Mouse (Mus musculus): ENCODE measurements around the gene Timp3. TPM values are rescaled to one million over a fixed set of nuclear protein-coding genes. Genes with fewer than 3 reads are reported as not detected.
"Not testable (repeated sequence)": the region's sequence is repeated elsewhere in the genome, so short reads cannot be mapped to it uniquely, and the experiment has no call there.

The Timp3 gene
- polyA plus RNA-seq, 1 experiment from 2014 or later: 32.3 TPM

- H3K9ac ChIP-seq: no peak overlapping the region
- H3K36me3 ChIP-seq: no peaks in the 10 kb centered on the region
- no peaks in the 10 kb centered on the region for H3K9me3 ChIP-seq
- H3K4me3 ChIP-seq: no peak overlapping the region
- WGBS: 88% methylated on average over 8 of the region's 8 CpGs
- no peaks in the 10 kb centered on the region for H3K27me3 ChIP-seq
- no peak overlapping the region for H3K27ac ChIP-seq
- no peak overlapping the region for H3K4me2 ChIP-seq
- peaks cover 9% of the 10 kb centered on the region for H3K4me1 ChIP-seq (replicated peaks)
- ATAC-seq (ENCODE audit: low FRiP score): no peak
Observed at GRCm38 (mm10) chr10:86363669-86364309, 63.6 kb downstream of the Timp3 start.

GRCm38 (mm10) chr10:86365632-86366092 is 65.5 kb downstream of the Timp3 start:
- peaks cover 9% of the 10 kb centered on the region for H3K4me1 ChIP-seq (replicated peaks)
- no peak overlapping the region for H3K4me3 ChIP-seq
- no peaks in the 10 kb centered on the region for H3K9me3 ChIP-seq
- H3K9ac ChIP-seq: no peak overlapping the region
- H3K27ac ChIP-seq: peak overlapping the region; percentile 52
- no peak overlapping the region for H3K4me2 ChIP-seq
- ATAC-seq (ENCODE audit: low FRiP score): peak; percentile 80
- no peaks in the 10 kb centered on the region for H3K36me3 ChIP-seq
- 37% methylated on average over 5 of the region's 5 CpGs for WGBS
- no peaks in the 10 kb centered on the region for H3K27me3 ChIP-seq

GRCm38 (mm10) chr10:86367346-86367745 is 67.2 kb downstream of the Timp3 start:
- Histone ChIP-seq H3K27me3 (no peaks in the 10 kb centered on the region), H3K9ac (no peak overlapping the region), H3K27ac (no peak overlapping the region), H3K36me3 (no peaks in the 10 kb centered on the region), H3K4me3 (no peak overlapping the region), H3K9me3 (no peaks in the 10 kb centered on the region), H3K4me1 (replicated peaks) (peaks cover 9% of the 10 kb centered on the region), H3K4me2 (no peak overlapping the region)
- ATAC-seq (ENCODE audit: low FRiP score): no peak
- WGBS: 86% methylated on average over 4 of the region's 4 CpGs

GRCm38 (mm10) chr10:86368811-86369210 is 68.6 kb downstream of the Timp3 start:
- peaks cover 9% of the 10 kb centered on the region for H3K4me1 ChIP-seq (replicated peaks)
- no peak for ATAC-seq (ENCODE audit: low FRiP score)
- no peaks in the 10 kb centered on the region for H3K9me3 ChIP-seq
- WGBS: 76% methylated on average over 12 of the region's 12 CpGs
- no peaks in the 10 kb centered on the region for H3K27me3 ChIP-seq
- H3K36me3 ChIP-seq: no peaks in the 10 kb centered on the region
- H3K27ac ChIP-seq: no peak overlapping the region
- H3K4me3 ChIP-seq: no peak overlapping the region
- H3K9ac ChIP-seq: no peak overlapping the region
- H3K4me2 ChIP-seq: no peak overlapping the region

DNA sequence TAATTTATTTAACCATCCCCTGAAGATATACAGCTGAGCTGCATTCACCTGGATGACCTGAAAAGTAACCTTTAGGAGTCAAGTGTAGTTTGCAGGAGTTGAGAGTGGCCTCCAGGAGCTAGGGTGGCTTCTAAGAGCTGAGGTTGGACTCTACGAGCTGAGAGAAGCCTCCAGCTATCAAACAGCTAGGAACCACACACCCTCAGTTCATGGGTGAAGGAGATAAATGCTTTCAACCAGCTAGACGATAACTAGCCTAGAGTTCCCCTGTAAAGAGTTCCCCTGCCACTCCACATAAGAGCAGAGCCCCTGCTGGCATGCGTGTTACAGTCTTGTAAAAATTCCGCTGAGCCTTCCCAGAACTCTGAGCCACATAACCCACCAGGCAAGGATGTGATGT is 69.2 kb downstream of the Timp3 start:
- Histone ChIP-seq H3K4me1 (replicated peaks) (peaks cover 9% of the 10 kb centered on the region), H3K27me3 (no peaks in the 10 kb centered on the region), H3K4me3 (no peak overlapping the region), H3K9me3 (no peaks in the 10 kb centered on the region), H3K36me3 (no peaks in the 10 kb centered on the region), H3K27ac (no peak overlapping the region), H3K9ac (no peak overlapping the region), H3K4me2 (no peak overlapping the region)
- no peak for ATAC-seq (ENCODE audit: low FRiP score)
- WGBS: 87% methylated on average over 4 of the region's 4 CpGs

DNA sequence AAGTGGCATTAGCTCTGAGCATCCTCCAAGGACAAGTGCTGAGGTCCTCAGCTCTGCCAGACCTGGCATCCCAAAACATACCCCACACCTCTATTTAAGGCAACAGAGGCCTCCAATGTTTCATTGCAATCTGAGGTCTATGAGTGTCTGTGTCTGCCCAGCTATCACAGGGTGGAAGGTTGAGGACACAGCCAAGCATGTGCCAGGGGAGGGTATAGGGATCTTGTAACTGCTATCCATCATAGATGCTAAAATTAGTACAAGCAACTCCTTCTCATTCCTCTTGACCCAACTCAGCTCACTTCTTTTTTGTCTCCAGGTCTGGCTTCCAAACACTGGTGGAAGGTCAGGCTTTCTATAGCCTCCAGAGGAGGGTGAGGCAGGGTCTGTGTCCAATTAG is 71.4 kb downstream of the Timp3 start:
- H3K9ac ChIP-seq: no peak overlapping the region
- no peaks in the 10 kb centered on the region for H3K36me3 ChIP-seq
- no peaks in the 10 kb centered on the region for H3K27me3 ChIP-seq
- H3K4me3 ChIP-seq: no peak overlapping the region
- H3K4me1 ChIP-seq (replicated peaks): peaks cover 2% of the 10 kb centered on the region
- no peaks in the 10 kb centered on the region for H3K9me3 ChIP-seq
- H3K4me2 ChIP-seq: no peak overlapping the region
- no peak overlapping the region for H3K27ac ChIP-seq
- no peak for ATAC-seq (ENCODE audit: low FRiP score)

- Histone ChIP-seq H3K9ac (no peak overlapping the region), H3K4me2 (no peak overlapping the region), H3K4me3 (no peak overlapping the region), H3K4me1 (replicated peaks) (peaks cover 6% of the 10 kb centered on the region), H3K9me3 (no peaks in the 10 kb centered on the region), H3K36me3 (no peaks in the 10 kb centered on the region), H3K27me3 (no peaks in the 10 kb centered on the region), H3K27ac (no peak overlapping the region)
- 84% methylated on average over 2 of the region's 2 CpGs for WGBS
- no peak for ATAC-seq (ENCODE audit: low FRiP score)
Observed at GRCm38 (mm10) chr10:86374061-86374460, 73.9 kb downstream of the Timp3 start.

DNA sequence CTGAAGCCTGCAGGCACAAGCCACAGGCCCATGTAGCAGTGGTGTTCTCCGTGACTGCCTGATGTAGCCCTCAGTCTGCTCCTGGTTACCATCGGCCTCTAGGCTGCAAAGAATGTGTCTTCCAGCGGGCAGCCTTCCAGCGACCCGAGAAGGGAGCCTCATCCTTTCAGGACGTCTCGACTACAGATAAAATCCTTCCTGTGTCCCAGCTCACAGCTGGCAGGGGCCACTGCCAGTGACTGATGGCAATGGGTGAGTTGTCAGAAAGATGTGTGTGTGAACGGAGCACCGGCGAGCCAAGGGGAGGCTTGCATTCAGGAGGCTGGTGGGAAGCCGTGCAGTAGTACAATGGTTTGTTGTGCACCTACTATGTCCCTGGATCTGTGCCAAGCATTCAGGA is 75.7 kb downstream of the Timp3 start:
- WGBS: 45% methylated on average over 11 of the region's 11 CpGs
- Histone ChIP-seq H3K4me2 (no peak overlapping the region), H3K4me3 (no peak overlapping the region), H3K27me3 (no peaks in the 10 kb centered on the region), H3K27ac (no peak overlapping the region), H3K4me1 (replicated peaks) (peaks cover 6% of the 10 kb centered on the region), H3K36me3 (no peaks in the 10 kb centered on the region), H3K9ac (no peak overlapping the region), H3K9me3 (no peaks in the 10 kb centered on the region)
- ATAC-seq (ENCODE audit: low FRiP score): peak; percentile 84

- no peak overlapping the region for H3K9ac ChIP-seq
- H3K36me3 ChIP-seq: no peaks in the 10 kb centered on the region
- ATAC-seq (ENCODE audit: low FRiP score): peak; percentile 92
- no peaks in the 10 kb centered on the region for H3K9me3 ChIP-seq
- H3K4me1 ChIP-seq (replicated peaks): peaks cover 9% of the 10 kb centered on the region
- H3K27me3 ChIP-seq: no peaks in the 10 kb centered on the region
- H3K4me3 ChIP-seq: no peak overlapping the region
- H3K27ac ChIP-seq: peak overlapping the region; percentile 48; the same call in 1 of the 2 replicates
- H3K4me2 ChIP-seq: no peak overlapping the region
- 69% methylated on average over 8 of the region's 8 CpGs for WGBS
Observed at GRCm38 (mm10) chr10:86376392-86377185, 76.4 kb downstream of the Timp3 start.

DNA sequence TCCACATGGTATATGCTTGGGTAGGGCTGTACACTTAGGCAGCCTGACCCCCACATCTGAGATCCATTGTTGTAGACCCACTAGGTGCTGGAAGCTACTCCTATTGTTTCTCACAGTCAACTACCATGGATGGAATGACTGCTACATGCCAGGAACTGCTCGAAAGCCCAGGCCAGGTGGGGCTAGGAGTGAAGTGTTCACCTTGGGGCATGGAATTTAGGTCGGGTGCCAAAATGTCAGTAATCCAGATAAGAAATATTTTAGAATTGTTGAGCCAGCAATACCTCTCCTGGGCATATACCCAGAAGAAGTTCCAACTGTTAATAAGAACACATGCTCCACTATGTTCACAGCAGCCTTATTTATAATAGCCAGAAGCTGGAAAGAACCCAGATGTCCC is 78.6 kb downstream of the Timp3 start:
- H3K27me3 ChIP-seq; H3K27ac ChIP-seq; H3K9me3 ChIP-seq; H3K9ac ChIP-seq; H3K4me1 ChIP-seq (replicated peaks); H3K4me3 ChIP-seq; ATAC-seq (ENCODE audit: low FRiP score); H3K36me3 ChIP-seq; H3K4me2 ChIP-seq: not testable (repeated sequence)
- WGBS: 86% methylated on average over 2 of the region's 2 CpGs

DNA sequence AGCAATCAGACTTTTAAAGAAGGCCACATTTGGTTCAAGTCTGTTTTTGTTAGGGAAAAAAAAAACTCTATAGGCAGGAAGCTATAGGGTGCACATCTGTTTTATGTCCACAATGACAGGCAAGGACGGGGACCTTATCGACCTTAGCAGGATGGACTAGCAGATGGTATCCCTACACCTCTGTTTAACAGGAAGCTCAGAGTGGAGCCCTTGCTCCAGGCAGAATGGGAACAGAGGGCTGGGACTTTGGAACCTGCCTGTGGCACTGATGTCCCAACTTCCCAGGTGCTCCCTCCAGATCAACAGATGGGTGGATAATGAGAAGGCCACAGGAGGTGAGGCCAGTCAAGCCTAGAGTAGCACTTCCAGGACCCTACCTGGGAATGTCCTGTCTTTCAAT is 80.5 kb downstream of the Timp3 start:
- Histone ChIP-seq H3K4me3 (no peak overlapping the region), H3K4me2 (no peak overlapping the region), H3K27ac (no peak overlapping the region), H3K9ac (no peak overlapping the region), H3K36me3 (no peaks in the 10 kb centered on the region), H3K9me3 (no peaks in the 10 kb centered on the region), H3K4me1 (replicated peaks) (peaks cover 13% of the 10 kb centered on the region), H3K27me3 (no peaks in the 10 kb centered on the region)
- 79% methylated on average over 2 of the region's 2 CpGs for WGBS
- no peak for ATAC-seq (ENCODE audit: low FRiP score)

DNA sequence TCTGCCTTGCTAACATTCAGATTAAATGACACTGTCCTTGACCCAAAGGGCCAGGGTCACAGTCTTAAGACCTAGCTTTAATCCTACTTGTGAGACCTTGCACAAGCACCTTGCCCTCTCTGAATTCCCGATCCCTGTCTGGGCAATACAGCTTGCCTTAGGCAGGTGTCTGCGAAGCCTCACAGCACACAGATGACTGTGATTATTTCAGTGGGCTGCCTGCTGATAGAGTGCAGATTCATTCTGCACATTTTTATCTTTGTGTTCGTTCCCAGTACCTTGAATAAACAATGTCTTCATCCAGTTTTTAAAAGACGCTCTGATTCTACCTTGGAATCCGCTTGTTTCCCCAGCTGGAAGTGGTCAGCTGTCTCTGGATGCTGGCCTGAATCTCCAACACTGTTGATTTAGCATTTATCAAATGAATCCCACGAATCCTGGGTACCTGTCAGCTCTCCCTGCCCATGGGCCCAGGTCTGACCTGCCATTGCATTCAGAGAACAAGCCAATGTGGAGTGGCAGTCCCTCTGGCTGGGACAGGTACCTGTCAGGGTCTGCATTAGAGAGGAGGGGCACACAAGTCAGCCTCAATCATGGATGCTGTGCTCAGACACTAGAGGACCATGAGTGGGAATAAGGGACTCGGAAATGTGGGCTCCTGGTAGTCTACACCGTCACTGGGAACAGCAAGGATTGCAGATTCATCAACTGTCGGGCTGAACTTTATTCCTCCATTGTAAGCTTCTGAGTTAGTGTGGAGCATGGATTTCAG is 81.2 kb downstream of the Timp3 start:
- H3K4me1 ChIP-seq (replicated peaks): peaks cover 13% of the 10 kb centered on the region
- no peaks in the 10 kb centered on the region for H3K9me3 ChIP-seq
- H3K9ac ChIP-seq: no peak overlapping the region
- ATAC-seq (ENCODE audit: low FRiP score): no peak
- H3K36me3 ChIP-seq: no peaks in the 10 kb centered on the region
- H3K27me3 ChIP-seq: no peaks in the 10 kb centered on the region
- H3K4me3 ChIP-seq: no peak overlapping the region
- no peak overlapping the region for H3K4me2 ChIP-seq
- 73% methylated on average over 9 of the region's 9 CpGs for WGBS
- no peak overlapping the region for H3K27ac ChIP-seq

Measured in hindbrain, embryonic 13.5 days (tissue).